Mouse (Mus musculus) CD8-positive naive resting alpha-beta T cell, adult 2 months (primary cell): ENCODE results near the gene Oprd1.

Source experiments
- DNase-seq, 2 experiments: peaks; one replicate each; pipeline ENCODE4 v3.0.0; 2022; ENCODE audit warnings: low read depth in 2 of 2, low spot score in 2 of 2

The Oprd1 gene

GRCm38 (mm10) chr4:132137013-132137412, 7.3 kb downstream of the Oprd1 start:
- no peak for DNase-seq

GRCm38 (mm10) chr4:132133920-132134319, 10.4 kb downstream of the Oprd1 start:
- no peak for DNase-seq

- DNase-seq = no peak
Observed at GRCm38 (mm10) chr4:132133381-132133780, 10.9 kb downstream of the Oprd1 start.

- DNase-seq = no peak
Observed at GRCm38 (mm10) chr4:132132297-132132696, 12.0 kb downstream of the Oprd1 start.

GRCm38 (mm10) chr4:132131790-132132189, 12.5 kb downstream of the Oprd1 start:
- DNase-seq = no peak

GRCm38 (mm10) chr4:132131116-132131515, 13.2 kb downstream of the Oprd1 start:
- no peak for DNase-seq

- no peak for DNase-seq
Observed at GRCm38 (mm10) chr4:132130645-132131044, 13.6 kb downstream of the Oprd1 start.

- DNase-seq = no peak
Observed at GRCm38 (mm10) chr4:132130134-132130533, 14.2 kb downstream of the Oprd1 start.

- no peak for DNase-seq
Observed at GRCm38 (mm10) chr4:132128997-132129636, 15.2 kb downstream of the Oprd1 start.

- DNase-seq = no peak
Observed at GRCm38 (mm10) chr4:132127091-132127490, 17.2 kb downstream of the Oprd1 start.

GRCm38 (mm10) chr4:132123166-132123565, 21.1 kb downstream of the Oprd1 start:
- no peak for DNase-seq

GRCm38 (mm10) chr4:132121674-132122073, 22.6 kb downstream of the Oprd1 start:
- no peak for DNase-seq

- DNase-seq = no peak
Observed at GRCm38 (mm10) chr4:132119566-132119965, 24.7 kb downstream of the Oprd1 start.

- no peak for DNase-seq
Observed at GRCm38 (mm10) chr4:132116315-132116714, 28.0 kb downstream of the Oprd1 start.

GRCm38 (mm10) chr4:132113411-132114095, 30.7 kb downstream of the Oprd1 start:
- no peak for DNase-seq

GRCm38 (mm10) chr4:132111227-132111626, 33.1 kb downstream of the Oprd1 start:
- DNase-seq = no peak

- DNase-seq = no peak
Observed at GRCm38 (mm10) chr4:132108221-132108620, 36.1 kb downstream of the Oprd1 start.

GRCm38 (mm10) chr4:132101152-132101551, 43.1 kb downstream of the Oprd1 start:
- DNase-seq = no peak

- DNase-seq = no peak
Observed at GRCm38 (mm10) chr4:132099548-132099947, 44.7 kb downstream of the Oprd1 start.

GRCm38 (mm10) chr4:132095043-132095442, 49.2 kb downstream of the Oprd1 start:
- DNase-seq = no peak

GRCm38 (mm10) chr4:132093928-132094327, 50.4 kb downstream of the Oprd1 start:
- DNase-seq = no peak

GRCm38 (mm10) chr4:132093136-132093535, 51.1 kb downstream of the Oprd1 start:
- DNase-seq = no peak

GRCm38 (mm10) chr4:132088921-132089320, 55.4 kb downstream of the Oprd1 start:
- DNase-seq = peak; percentile 24 to 44
